Mouse (Mus musculus) embryonic facial prominence, embryonic 10.5 days (tissue): Measurements from ENCODE around the gene Pip5kl1. TPM values are rescaled to one million over a fixed set of nuclear protein-coding genes. Genes with fewer than 3 reads are reported as not detected.
A peak's percentile ranks its signal among the peaks of the same experiment; 100 is the strongest.

ENCODE experiments used
- DNase-seq: peaks from one replicate; pipeline ENCODE4 v3.0.0-alpha.2; 2017; ENCODE audit warnings: low spot score
- H3K27ac ChIP-seq: fragments of 300-500 bp; sonication (generic); replicated peaks from 2 replicates; pipeline ENCODE4 v1.5.1; 2016; ENCODE audit warnings: mild to moderate bottlenecking
- H3K27me3 ChIP-seq: fragments of 300-500 bp; sonication (generic); replicated peaks from 2 replicates; pipeline ENCODE4 v1.6.1; 2016; ENCODE audit warnings: low read depth, mild to moderate bottlenecking; ENCODE audit not compliant: poor library complexity, severe bottlenecking
- H3K36me3 ChIP-seq: fragments of 300-500 bp; sonication (generic); replicated peaks from 2 replicates; pipeline ENCODE4 v1.6.1; 2016; ENCODE audit warnings: mild to moderate bottlenecking, moderate library complexity
- H3K4me1 ChIP-seq: fragments of 300-500 bp; sonication (generic); 2 replicates; pipeline ENCODE4 v1.6.1; 2016
- H3K4me3 ChIP-seq: fragments of 300-500 bp; sonication (generic); 2 replicates; pipeline ENCODE4 v1.5.1; 2016; ENCODE audit warnings: mild to moderate bottlenecking, moderate library complexity
- H3K9me3 ChIP-seq: fragments of 300-500 bp; sonication (generic); 2 replicates; pipeline ENCODE4 v1.6.1; 2016; ENCODE audit warnings: mild to moderate bottlenecking
- WGBS: fragments of 180-500 bp; shearing (Covaris S2); methylation state at CpG from one replicate; pipeline ENCODE4 v1.1.7; 2016; 5-methylcytosine and 5-hydroxymethylcytosine counted together
- polyA plus RNA-seq: library from polyadenylated mRNA; unstranded; fragments of >200 nt; fragmentation: Nextera tagmentation; extraction: Ambion mirVana; gene quantifications from 2 replicates; pipeline ENCODE4 v1.2.1, GENCODE M21; 2016

The Pip5kl1 gene
- polyA plus RNA-seq, 1 experiment from 2014 or later = 2.0 TPM

DNA sequence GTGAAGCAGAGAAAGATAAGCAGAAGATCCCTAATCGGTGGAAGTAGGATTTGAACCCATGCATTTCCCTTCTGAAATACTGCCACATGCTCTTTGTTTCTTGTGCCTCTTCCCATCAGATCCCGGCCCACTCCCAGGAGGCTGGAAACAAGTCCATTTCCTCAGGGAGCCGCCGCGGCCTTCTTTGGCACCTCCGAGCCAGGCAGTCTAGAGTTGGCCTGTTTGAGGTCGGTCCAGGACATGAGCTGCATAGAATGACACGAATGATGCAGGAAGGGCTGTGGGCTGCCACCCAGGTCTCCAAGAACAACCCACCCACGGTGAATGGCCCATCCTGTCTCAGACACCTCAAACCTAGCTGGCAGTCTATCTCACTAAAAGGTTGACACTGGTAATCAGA lies 1.9 kb downstream of the Pip5kl1 start:
- no peak for DNase-seq
- no peak overlapping the region for H3K27ac ChIP-seq
- H3K27me3 ChIP-seq = peaks cover 54% of the 10 kb centered on the region
- peaks cover 10% of the 10 kb centered on the region for H3K36me3 ChIP-seq
- no peaks in the 10 kb centered on the region for H3K9me3 ChIP-seq
- H3K4me1 ChIP-seq = peaks cover 37% of the 10 kb centered on the region
- no peak overlapping the region for H3K4me3 ChIP-seq
- WGBS = 90% methylated on average over 9 of the region's 9 CpGs

DNA sequence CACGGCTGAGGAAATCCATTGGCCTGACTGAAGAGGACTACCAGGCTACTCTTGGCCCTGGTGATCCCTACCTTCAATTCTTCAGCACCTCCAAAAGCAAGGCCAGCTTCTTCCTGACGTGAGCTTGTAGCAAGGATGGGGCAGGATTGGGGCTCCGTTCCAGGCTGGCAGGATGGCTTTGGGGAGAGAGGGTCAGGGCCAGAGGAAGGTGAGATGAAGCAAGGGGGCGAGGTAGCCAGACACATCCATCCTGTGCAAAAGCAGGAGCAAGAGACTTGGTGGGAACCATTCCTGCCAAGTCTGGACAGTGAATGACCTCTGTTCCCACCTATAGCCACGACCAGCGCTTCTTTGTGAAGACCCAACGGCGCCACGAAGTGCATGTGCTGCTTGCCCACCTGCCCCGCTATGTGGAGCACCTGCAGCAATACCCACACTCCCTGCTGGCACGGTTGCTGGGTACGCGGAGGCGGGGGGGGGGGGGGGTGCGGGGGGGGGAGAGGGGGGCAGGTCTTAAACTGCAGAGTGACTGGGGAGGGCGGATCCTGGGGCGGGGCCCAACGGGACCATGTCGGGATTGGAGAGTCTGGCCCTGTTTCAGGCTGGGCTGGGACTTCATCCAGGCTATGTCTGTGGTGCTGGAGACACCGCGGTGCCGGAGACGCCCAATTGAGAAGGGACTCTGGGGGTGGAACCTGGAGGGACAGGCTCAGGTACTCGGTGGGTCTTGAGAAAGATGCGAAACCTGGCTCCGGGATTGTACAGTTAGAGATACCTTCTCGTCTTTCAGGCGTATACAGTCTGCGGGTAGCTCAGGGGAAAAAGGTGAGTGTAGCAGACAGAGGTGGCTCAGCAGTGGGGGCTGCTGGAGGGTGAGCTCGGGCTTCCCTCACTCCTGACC lies 3.8 kb downstream of the Pip5kl1 start:
- 0 out of 2 replicates have a peak overlapping the region, but pooled peaks have one; percentile 5 for H3K4me3 ChIP-seq
- H3K36me3 ChIP-seq = 0 out of 2 replicates have a peak, but pooled peaks cover under 1% of the 10 kb centered on the region
- H3K27ac ChIP-seq = no peak overlapping the region
- no peaks in the 10 kb centered on the region for H3K9me3 ChIP-seq
- DNase-seq = no peak
- WGBS = 38% methylated on average over 26 of the region's 30 CpGs
- H3K27me3 ChIP-seq = peaks cover 72% of the 10 kb centered on the region
- peaks cover 32% of the 10 kb centered on the region for H3K4me1 ChIP-seq

DNA sequence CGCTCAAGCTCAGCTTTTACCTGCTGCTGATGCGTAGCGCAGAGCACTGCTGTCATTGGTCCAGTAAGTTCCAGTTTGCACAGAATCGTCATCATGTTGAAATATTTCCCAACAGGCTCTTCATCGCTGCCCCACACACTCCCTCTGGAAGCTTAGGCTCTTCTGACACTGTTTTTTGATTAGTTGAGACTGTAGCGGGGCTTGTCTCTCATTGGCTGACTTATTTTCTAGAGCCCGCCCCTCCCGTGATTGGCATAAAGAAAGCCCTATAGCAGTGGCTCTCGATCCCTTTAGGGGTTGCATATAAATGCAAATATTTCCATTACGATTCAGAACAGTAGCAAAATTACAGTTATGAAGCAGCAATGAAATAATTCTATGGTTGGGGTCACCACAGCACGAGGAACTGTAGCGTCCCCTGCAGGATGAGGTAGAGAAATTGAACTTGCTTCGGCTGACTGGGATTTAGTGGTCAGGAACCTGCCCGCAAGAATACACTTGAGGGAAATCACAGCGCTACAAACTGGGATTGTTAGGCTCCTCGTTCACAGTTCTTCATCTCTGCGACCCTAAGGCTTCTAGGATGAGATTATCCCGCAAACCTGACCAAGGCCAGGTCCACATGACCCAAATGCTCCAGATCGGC lies 7.0 kb downstream of the Pip5kl1 start:
- no peaks in the 10 kb centered on the region for H3K36me3 ChIP-seq
- no peak overlapping the region for H3K27ac ChIP-seq
- DNase-seq = peak; percentile 68
- WGBS = 33% methylated on average over 19 of the region's 19 CpGs
- H3K4me3 ChIP-seq = peak overlapping the region; percentile 49
- H3K27me3 ChIP-seq = peaks cover 71% of the 10 kb centered on the region
- no peaks in the 10 kb centered on the region for H3K9me3 ChIP-seq
- H3K4me1 ChIP-seq = peaks cover 18% of the 10 kb centered on the region

DNA sequence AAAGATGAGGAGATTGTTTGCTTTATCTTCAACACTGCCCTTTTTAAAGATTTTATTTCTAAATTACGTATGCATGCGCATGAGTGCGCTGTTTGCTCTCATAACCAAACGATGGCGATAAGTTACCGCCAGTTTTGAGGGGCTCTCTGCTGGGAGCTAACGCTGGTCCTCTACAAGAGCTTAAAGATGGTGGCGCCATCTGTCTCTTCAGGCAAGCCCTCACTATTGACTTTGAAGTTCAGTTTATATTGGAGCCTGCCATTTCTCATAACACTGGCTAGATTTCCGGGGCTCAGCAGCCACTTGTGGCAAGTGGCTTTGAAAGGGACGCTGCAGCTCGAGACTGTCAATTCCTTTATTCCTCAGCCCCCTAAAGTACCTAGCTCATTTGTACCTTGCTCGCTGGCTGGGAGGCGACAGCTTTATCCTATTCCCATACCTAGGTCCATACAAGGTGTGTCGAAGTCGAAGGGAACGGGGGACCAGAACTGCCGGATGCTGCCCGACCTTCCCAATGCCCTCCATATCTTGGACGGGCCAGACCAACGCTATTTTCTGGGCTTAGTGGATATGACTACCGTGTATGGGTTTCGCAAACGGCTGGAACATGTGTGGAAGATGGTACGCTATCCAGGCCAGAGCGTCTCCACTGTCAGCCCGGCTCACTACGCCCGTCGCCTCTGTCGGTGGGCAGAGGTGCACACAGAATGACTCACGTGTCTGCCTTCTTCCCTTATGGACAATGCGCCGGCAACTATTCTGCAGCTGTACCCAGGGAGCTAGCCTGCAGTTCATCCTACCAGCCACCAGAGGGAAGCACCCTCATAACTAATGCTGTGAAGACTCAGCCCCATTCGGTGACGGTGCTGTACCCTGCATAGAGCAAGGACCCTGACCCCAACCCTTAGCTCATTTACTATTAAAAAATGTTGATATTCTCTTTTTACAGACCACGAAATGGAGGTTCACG lies 8.5 kb downstream of the Pip5kl1 start:
- no peaks in the 10 kb centered on the region for H3K9me3 ChIP-seq
- H3K27me3 ChIP-seq = peaks cover 64% of the 10 kb centered on the region
- H3K4me3 ChIP-seq = peak overlapping the region; percentile 48
- peak; percentile 85 for DNase-seq
- peaks cover 33% of the 10 kb centered on the region for H3K4me1 ChIP-seq
- peak overlapping the region; percentile 27; the same call in 1 of the 2 replicates for H3K27ac ChIP-seq
- WGBS = 14% methylated on average over 37 of the region's 37 CpGs
- no peaks in the 10 kb centered on the region for H3K36me3 ChIP-seq

DNA sequence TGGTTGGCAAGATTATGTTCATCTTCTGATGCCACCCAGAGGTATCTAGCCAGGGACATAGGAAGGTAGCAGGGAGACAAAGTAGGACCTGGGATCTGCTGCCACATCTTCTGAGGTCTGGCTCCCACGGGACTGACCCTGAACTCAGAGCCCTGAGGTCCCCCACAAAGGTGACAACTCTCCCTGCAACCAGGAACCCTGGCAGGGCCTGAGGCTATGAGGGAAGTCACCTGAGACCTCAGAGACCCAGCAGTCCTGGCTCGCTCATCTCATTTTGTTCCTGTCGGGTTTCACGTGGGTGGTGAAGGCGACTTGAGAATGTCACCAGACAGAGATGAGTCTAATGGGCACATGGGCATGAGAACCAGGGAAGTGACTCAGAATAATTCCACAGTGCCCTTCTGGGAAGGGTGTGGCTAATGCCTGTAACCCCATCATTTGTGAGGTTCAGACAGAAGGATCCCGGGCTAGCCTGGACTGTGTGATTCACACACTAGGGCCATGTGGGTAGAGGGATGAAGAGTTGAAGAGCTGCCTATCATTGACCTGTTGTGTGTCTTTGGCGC lies 10.6 kb downstream of the Pip5kl1 start:
- Histone ChIP-seq H3K27ac (no peak overlapping the region), H3K36me3 (peaks cover 4% of the 10 kb centered on the region), H3K9me3 (no peaks in the 10 kb centered on the region), H3K4me3 (no peak overlapping the region), H3K27me3 (peaks cover 44% of the 10 kb centered on the region), H3K4me1 (peaks cover 46% of the 10 kb centered on the region)
- no peak for DNase-seq
- WGBS = 85% methylated on average over 7 of the region's 7 CpGs

DNA sequence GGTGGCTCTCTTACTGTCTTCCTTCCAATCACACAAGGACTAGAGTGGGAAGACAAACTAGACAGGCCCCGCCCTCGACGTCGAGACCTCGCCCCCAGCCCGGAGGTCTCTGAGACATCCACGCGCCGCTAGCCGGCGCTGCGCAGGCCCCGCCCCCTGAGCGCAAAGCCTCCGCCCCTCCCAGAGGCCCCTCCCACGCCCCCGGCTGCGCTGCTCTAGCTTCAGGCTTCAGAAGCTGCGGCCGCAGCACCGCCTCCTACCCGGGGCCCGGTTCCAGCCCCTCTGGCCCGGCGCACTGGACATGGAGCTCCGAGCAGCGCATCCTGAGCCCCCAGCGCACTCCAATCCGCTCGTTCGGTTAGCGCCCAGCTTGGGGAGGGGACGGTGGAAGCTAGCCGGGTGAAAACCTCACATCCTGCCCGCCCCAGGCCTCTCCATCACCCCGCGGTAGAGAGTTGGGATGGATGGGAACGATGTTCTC lies 12.3 kb downstream of the Pip5kl1 start, which contains the start of gene St6galnac4:
TSS of gene St6galnac4 (plus strand) at position 225 of the 481 bp plus-strand sequence.
- peaks cover 29% of the 10 kb centered on the region for H3K27me3 ChIP-seq
- peak; percentile 97 for DNase-seq
- peak within 1 kb of the TSS; percentile 86 for H3K27ac ChIP-seq
- peaks cover 44% of the 10 kb centered on the region for H3K4me1 ChIP-seq
- under 1% methylated on average over 38 of the region's 38 CpGs for WGBS
- peak within 1 kb of the TSS; percentile 68 for H3K4me3 ChIP-seq
- H3K9me3 ChIP-seq = no peaks in the 10 kb centered on the region
- peaks cover 9% of the 10 kb centered on the region for H3K36me3 ChIP-seq

DNA sequence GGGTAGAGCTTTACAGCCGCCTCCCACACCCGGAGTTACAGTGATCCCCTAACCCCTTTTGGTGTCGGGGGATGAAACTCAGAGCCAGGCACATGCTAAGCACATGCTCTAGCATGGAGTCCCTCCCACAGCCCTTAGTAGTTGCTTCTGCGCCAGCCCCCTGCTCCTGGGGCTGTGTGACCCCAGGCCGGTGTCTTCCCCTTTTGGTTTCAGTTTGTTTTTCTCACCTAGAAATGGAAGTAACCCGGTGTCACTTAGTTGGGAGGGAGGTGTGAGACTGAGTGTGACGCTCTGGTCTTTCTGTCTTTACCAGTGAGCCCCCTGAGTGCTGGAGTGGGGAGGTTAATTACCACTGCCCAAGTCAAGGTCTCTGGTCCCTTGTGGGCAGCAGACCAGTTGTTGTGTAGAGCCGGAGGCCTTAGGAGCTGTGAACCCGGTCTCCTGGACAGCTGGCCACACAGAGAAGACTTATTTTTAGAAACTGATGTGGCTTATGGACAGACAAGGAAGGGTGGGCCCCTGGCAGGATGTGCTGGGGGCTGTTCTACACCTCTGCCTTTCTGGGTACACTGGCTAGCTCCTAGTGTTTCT lies 13.2 kb downstream of the Pip5kl1 start:
- no peak for DNase-seq
- Histone ChIP-seq H3K9me3 (no peaks in the 10 kb centered on the region), H3K27ac (peak overlapping the region; percentile 86; the same call in 1 of the 2 replicates), H3K4me1 (peaks cover 44% of the 10 kb centered on the region), H3K36me3 (peaks cover 9% of the 10 kb centered on the region), H3K4me3 (peak overlapping the region; percentile 68), H3K27me3 (peaks cover 19% of the 10 kb centered on the region)
- 43% methylated on average over 9 of the region's 9 CpGs for WGBS

DNA sequence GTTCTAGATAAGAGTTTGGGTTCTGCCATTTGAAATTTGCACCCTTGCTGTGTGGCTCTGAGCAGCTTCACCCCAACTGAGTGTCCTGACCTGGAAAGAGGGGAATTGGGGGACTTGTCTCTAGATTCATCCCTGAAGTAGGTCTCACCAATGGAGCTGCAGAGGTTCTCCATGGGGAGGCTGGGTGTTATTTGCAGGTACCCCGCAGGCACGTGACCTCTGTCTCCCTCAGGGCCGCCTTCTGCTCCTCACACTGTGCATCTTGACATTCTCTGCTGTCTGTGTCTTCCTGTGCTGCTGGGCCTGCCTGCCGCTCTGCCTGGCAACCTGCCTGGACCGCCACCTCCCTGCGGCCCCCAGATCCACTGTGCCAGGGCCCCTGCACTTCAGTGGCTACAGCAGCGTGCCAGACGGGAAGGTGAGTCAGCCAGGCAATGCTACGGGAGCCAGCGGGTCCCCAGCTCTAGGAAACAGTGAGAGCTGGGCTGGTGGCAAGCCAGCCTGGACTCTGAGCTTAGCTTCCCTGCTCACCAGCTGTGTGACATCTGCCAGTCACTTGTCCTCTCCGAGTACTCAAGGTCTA lies 14.7 kb downstream of the Pip5kl1 start:
- WGBS = 71% methylated on average over 11 of the region's 11 CpGs
- peaks cover 39% of the 10 kb centered on the region for H3K4me1 ChIP-seq
- H3K36me3 ChIP-seq = peaks cover 17% of the 10 kb centered on the region
- DNase-seq = no peak
- H3K4me3 ChIP-seq = no peak overlapping the region; the same call in 1 of the 2 replicates
- no peaks in the 10 kb centered on the region for H3K9me3 ChIP-seq
- no peak overlapping the region for H3K27ac ChIP-seq
- peaks cover 15% of the 10 kb centered on the region for H3K27me3 ChIP-seq

DNA sequence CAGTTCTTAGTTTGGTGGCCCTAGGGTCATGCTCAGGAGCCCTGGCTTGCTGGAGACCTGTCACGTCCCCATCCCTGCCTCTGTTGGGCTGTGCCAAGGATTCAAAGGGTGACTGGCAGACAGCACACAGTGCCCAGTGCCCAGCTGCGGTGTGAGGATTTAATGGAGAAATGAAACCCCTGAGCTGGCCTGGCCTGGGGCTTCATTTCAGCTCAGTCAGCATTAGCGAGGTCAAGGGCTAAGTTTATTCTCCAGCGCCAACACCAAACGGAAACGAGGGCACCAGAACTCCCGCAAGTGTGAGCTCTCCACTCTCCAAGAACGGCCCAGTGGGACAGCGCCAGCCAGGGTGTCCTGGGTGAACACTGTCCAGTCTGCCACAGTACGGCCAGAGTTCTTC lies 15.6 kb downstream of the Pip5kl1 start:
- Histone ChIP-seq H3K9me3 (no peaks in the 10 kb centered on the region), H3K36me3 (peaks cover 27% of the 10 kb centered on the region), H3K4me1 (peaks cover 39% of the 10 kb centered on the region), H3K27ac (no peak overlapping the region; the same call in 1 of the 2 replicates), H3K27me3 (peaks cover 15% of the 10 kb centered on the region), H3K4me3 (no peak overlapping the region)
- 73% methylated on average over 10 of the region's 10 CpGs for WGBS
- DNase-seq = no peak

DNA sequence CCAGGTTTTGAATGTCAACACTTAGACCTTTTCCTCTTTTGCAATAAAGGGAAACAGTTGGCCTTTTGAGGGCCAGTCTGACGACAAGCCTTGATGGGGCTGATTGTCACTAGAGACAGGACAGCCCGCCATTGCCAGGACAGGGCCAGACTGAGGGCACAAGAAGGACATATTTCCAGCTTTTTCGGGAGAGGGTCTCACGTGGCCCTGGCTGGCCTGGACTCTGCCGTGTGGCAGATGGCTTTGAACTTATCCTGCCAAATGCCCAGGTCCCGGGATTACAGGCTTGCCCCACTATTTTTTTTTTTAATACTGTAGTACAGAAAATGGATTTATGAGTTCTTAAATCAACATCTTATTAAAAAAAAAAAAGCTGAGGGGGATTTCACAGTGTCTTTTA lies 16.7 kb downstream of the Pip5kl1 start:
- no peak for DNase-seq
- 70% methylated on average over 6 of the region's 6 CpGs for WGBS
- no peak overlapping the region for H3K27ac ChIP-seq

DNA sequence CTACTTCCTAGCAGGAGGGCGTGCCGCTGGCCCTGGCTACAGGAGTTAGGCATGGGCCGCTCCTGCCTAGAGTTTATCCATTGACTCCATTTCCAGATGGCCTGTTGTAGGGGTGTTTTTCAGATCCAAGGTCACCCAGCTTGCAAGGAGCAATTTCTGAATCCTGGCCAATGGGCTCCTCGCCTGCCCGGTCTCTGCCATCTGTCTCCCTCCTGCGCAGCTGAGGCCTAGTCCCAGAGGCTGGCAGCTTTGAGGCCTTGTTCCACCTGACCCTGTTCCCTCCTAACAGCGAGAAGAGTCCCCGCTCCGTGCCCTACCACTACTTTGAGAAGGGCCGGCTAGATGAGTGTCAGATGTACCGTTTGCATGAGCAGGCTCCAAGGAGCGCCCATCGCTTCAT lies 22.1 kb downstream of the Pip5kl1 start:
- Histone ChIP-seq H3K27ac (no peak overlapping the region), H3K4me3 (no peak overlapping the region), H3K27me3 (no peaks in the 10 kb centered on the region), H3K36me3 (peaks cover 43% of the 10 kb centered on the region), H3K9me3 (no peaks in the 10 kb centered on the region), H3K4me1 (peaks cover 9% of the 10 kb centered on the region)
- WGBS = 95% methylated on average over 13 of the region's 13 CpGs
- DNase-seq = no peak

More for the DNA sequence above, 16.7 kb downstream of the Pip5kl1 start:
- peaks cover 39% of the 10 kb centered on the region for H3K4me1 ChIP-seq
- peaks cover 9% of the 10 kb centered on the region for H3K27me3 ChIP-seq
- no peak overlapping the region for H3K4me3 ChIP-seq
- no peaks in the 10 kb centered on the region for H3K9me3 ChIP-seq
- peaks cover 36% of the 10 kb centered on the region for H3K36me3 ChIP-seq
